Mouse (Mus musculus) E14TG2a.4 (cell line): Measurements from ENCODE around the gene Pvalb.

ENCODE experiments used
- CTCF ChIP-seq: conservative IDR thresholded peaks from 2 replicates; pipeline ENCODE4 v1.5.1; 2014; ENCODE audit warnings: low read length
- NANOG ChIP-seq: IDR thresholded peaks from 2 replicates; pipeline ENCODE4 v1.6.1; 2014; ENCODE audit warnings: borderline replicate concordance, low read length, mixed read lengths

- TF ChIP-seq CTCF (no peak), NANOG (no peak)
Measured at GRCm38 (mm10) chr15:78170708-78171107, 35.5 kb downstream of the Pvalb start.
